Mouse (Mus musculus): Measurements from ENCODE around the gene Ski. TPM values are rescaled to one million over a fixed set of nuclear protein-coding genes. Genes with fewer than 3 reads are reported as not detected.
A peak's percentile ranks its signal among the peaks of the same experiment; 100 is the strongest.

Ski gene
- total and polyA plus RNA-seq, 2 experiments from 2014 or later = 8.4 to 63.1 TPM

DNA sequence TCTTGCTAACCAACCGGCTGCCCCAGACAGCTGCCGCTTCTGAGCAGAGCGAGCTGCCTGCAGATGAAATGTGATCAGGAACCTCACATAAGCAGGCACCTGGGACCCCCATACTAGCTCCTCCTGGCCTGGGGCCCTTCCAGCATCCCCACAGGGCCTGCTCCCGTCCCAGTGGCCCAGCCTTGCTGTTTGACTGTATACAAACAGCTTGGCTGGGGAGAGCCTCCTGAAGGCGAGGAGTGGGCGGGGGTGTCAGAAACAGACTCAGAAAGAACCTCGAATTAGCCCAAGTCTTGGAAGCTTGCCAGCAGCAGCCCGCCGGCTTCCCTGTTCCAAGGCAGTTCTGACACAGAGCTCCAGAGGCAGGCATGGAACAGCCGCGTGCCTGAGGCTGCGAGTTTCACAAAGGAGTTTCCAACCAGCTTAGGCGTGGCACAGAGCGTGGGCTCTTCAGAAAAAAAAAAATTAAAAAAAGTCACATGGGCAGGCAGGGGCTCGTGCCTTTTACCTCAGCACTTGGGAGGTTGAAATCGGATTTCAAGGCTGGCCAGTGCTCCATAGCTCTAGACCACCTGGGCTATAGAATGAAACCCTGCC is 99.8 kb downstream of the Ski start:
- no peak overlapping the region; the same call in 1 of the 2 replicates for H3K4me2 ChIP-seq (ENCODE audit: low read depth, low read length, poor library complexity, severe bottlenecking)
- WGBS = 17% methylated on average over 16 of the region's 16 CpGs
- H3K27ac ChIP-seq (ENCODE audit: low read depth, low read length) = 0 out of 2 replicates have a peak overlapping the region, but pooled peaks have one; percentile 32
- DNase-seq (ENCODE audit: low spot score) (peak; percentile 91), ATAC-seq (ENCODE audit: low FRiP score) (peak; percentile 53; the same call in 1 of the 2 replicates)
- H3K9ac ChIP-seq (replicated peaks; ENCODE audit: low read length, poor library complexity, severe bottlenecking) = no peak overlapping the region
- no peak overlapping the region for H3K4me3 ChIP-seq (ENCODE audit: low read depth, low read length)
- H3K9me3 ChIP-seq (ENCODE audit: low read length) = no peaks in the 10 kb centered on the region
- H3K4me1 ChIP-seq (ENCODE audit: insufficient read depth, low read length) = no peaks in the 10 kb centered on the region
- no peaks in the 10 kb centered on the region for H3K27me3 ChIP-seq (ENCODE audit: insufficient read depth, low read length)
- H3K36me3 ChIP-seq (ENCODE audit: insufficient read depth, low read length) = no peaks in the 10 kb centered on the region
- TF ChIP-seq CTCF (IDR thresholded peaks at IDR 0.05) = no peak

DNA sequence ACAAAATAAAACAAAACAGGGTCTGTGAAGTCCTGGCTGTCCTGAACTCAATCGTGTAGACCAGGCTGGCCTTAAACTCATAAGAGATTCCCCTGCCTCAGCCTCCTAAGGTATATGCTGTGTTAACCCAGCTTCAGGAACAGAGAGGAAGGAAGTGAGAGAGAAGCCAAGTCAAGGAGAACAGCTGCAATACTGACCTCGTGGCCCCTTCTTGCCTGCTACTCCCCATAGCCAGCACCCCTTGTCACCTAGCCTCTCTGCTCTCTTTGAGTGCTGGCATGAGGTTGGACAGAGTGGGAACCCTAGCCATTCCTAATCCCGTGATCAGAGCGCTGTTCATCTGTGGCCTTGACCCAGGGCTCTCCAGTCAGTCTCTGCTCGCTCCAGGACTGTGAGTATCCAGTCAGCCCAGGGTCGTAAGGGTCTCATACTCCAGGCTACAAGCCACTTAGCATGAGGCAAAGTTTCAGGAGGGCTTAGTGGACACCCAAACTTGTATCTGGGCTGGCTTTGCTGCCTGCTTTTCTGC is 100.4 kb downstream of the Ski start:
- TF ChIP-seq CTCF (IDR thresholded peaks at IDR 0.05) = no peak
- Histone ChIP-seq H3K4me1 (ENCODE audit: insufficient read depth, low read length) (no peaks in the 10 kb centered on the region), H3K4me2 (ENCODE audit: low read depth, low read length, poor library complexity, severe bottlenecking) (no peak overlapping the region), H3K27me3 (ENCODE audit: insufficient read depth, low read length) (no peaks in the 10 kb centered on the region), H3K9me3 (ENCODE audit: low read length) (no peaks in the 10 kb centered on the region), H3K9ac (replicated peaks; ENCODE audit: low read length, poor library complexity, severe bottlenecking) (no peak overlapping the region), H3K36me3 (ENCODE audit: insufficient read depth, low read length) (no peaks in the 10 kb centered on the region), H3K4me3 (ENCODE audit: low read depth, low read length) (no peak overlapping the region), H3K27ac (ENCODE audit: low read depth, low read length) (0 out of 2 replicates have a peak overlapping the region, but pooled peaks have one; percentile 32)
- ATAC-seq (ENCODE audit: low FRiP score) (no peak), DNase-seq (ENCODE audit: low spot score) (no peak)
- WGBS = 76% methylated on average over 6 of the region's 6 CpGs

DNA sequence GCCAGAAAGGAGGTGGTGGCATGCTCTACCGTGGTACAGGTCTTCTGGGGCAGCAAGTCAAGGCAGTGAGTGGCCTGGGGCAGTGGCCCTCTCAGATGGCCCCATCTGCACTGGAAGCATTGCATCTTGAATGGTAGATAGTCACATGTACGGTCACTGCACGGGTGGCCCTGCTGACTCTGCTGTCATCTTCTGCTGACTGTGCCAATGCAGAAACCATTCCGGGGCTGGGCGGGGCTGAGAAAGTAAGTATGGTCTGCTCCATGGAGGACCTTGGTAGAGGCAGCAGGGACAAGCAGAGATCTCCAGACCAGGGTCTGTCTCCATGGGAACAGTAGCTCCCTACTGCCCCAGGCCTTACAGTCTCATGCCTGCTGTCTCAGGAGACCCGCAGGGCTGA is 101.2 kb downstream of the Ski start:
- no peaks in the 10 kb centered on the region for H3K36me3 ChIP-seq (ENCODE audit: insufficient read depth, low read length)
- TF ChIP-seq CTCF (IDR thresholded peaks at IDR 0.05) = no peak
- no peak overlapping the region for H3K27ac ChIP-seq (ENCODE audit: low read depth, low read length)
- H3K4me1 ChIP-seq (ENCODE audit: insufficient read depth, low read length) = no peaks in the 10 kb centered on the region
- no peaks in the 10 kb centered on the region for H3K27me3 ChIP-seq (ENCODE audit: insufficient read depth, low read length)
- no peak for DNase-seq (ENCODE audit: low spot score)
- 89% methylated on average over 6 of the region's 6 CpGs for WGBS
- no peaks in the 10 kb centered on the region for H3K9me3 ChIP-seq (ENCODE audit: low read length)
- no peak overlapping the region for H3K9ac ChIP-seq (replicated peaks; ENCODE audit: low read length, poor library complexity, severe bottlenecking)
- H3K4me3 ChIP-seq (ENCODE audit: low read depth, low read length) = no peak overlapping the region
- H3K4me2 ChIP-seq (ENCODE audit: low read depth, low read length, poor library complexity, severe bottlenecking) = no peak overlapping the region
- no peak for ATAC-seq (ENCODE audit: low FRiP score)

DNA sequence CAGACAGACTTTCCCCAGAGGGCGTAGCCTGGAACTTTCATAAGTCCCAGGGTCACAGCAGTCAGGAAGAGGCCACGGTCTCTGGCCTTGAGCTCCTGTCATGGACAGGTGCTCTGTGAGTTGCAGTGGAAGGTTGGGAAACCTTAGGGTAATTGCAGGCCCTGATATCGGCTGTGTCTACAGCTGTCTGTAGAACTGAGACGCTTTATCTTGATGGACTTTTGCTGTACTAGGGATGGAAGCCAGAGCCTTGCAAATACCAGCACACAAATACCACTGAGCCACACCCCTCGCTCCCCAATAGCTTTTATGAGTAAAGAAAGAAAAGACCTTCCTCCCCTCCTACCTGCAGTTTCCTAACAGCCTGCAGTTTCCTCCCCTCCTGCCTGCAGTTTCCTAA is 101.8 kb downstream of the Ski start:
- no peak overlapping the region for H3K9ac ChIP-seq (replicated peaks; ENCODE audit: low read length, poor library complexity, severe bottlenecking)
- WGBS = 87% methylated on average over 5 of the region's 5 CpGs
- H3K36me3 ChIP-seq (ENCODE audit: insufficient read depth, low read length) = no peaks in the 10 kb centered on the region
- DNase-seq (ENCODE audit: low spot score) (no peak), ATAC-seq (ENCODE audit: low FRiP score) (no peak)
- no peak overlapping the region for H3K27ac ChIP-seq (ENCODE audit: low read depth, low read length)
- H3K4me3 ChIP-seq (ENCODE audit: low read depth, low read length) = no peak overlapping the region
- TF ChIP-seq CTCF (IDR thresholded peaks at IDR 0.05) = no peak
- no peaks in the 10 kb centered on the region for H3K4me1 ChIP-seq (ENCODE audit: insufficient read depth, low read length)
- no peaks in the 10 kb centered on the region for H3K9me3 ChIP-seq (ENCODE audit: low read length)
- no peaks in the 10 kb centered on the region for H3K27me3 ChIP-seq (ENCODE audit: insufficient read depth, low read length)
- no peak overlapping the region for H3K4me2 ChIP-seq (ENCODE audit: low read depth, low read length, poor library complexity, severe bottlenecking)

DNA sequence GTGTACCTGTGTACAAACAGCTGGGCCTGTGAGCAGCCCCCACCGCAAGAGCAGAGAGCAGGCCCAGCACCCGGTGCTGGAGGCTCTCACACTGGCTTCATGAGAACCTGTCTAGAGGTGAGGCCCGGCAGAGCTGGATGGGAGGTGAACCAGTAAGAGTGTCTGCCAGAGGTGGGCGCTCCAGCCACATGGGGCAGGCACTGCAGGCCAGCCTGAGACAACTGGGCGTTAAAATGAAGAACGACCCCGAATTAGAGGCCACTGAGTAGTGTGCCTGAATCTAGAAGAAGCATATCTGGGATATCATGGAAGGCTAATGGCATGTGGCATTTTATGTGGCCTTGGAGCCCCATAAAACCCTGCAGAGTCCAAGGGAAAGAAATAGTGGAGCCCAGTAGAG is 102.4 kb downstream of the Ski start:
- WGBS = 85% methylated on average over 7 of the region's 7 CpGs
- H3K27me3 ChIP-seq (ENCODE audit: insufficient read depth, low read length) = no peaks in the 10 kb centered on the region
- no peaks in the 10 kb centered on the region for H3K9me3 ChIP-seq (ENCODE audit: low read length)
- H3K4me3 ChIP-seq (ENCODE audit: low read depth, low read length) = no peak overlapping the region
- no peaks in the 10 kb centered on the region for H3K36me3 ChIP-seq (ENCODE audit: insufficient read depth, low read length)
- no peaks in the 10 kb centered on the region for H3K4me1 ChIP-seq (ENCODE audit: insufficient read depth, low read length)
- ATAC-seq (ENCODE audit: low FRiP score) (no peak), DNase-seq (ENCODE audit: low spot score) (no peak)
- TF ChIP-seq CTCF (IDR thresholded peaks at IDR 0.05) = no peak
- H3K9ac ChIP-seq (replicated peaks; ENCODE audit: low read length, poor library complexity, severe bottlenecking) = no peak overlapping the region
- no peak overlapping the region for H3K27ac ChIP-seq (ENCODE audit: low read depth, low read length)
- H3K4me2 ChIP-seq (ENCODE audit: low read depth, low read length, poor library complexity, severe bottlenecking) = no peak overlapping the region

DNA sequence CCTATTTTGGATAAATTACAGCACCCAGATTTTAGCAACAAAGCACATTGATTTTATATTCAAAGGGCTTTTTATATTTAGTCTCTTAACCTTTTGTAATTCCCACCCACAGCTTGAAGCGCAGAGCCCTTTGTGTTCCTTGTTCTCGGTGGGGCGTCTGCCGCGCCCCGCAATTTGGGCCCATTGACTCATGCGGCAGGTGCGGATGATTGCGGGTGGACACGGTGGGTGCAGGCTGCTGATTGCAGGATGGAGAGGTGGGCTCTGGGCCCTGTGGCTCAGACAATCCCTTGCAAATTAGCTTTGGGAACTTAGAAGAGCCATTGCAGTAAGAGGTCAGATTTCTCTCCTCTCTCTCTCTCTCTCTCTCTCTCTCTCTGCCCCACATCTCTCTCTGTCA is 104.1 kb downstream of the Ski start:
- WGBS = 47% methylated on average over 10 of the region's 10 CpGs
- H3K4me1 ChIP-seq (ENCODE audit: insufficient read depth, low read length) = no peaks in the 10 kb centered on the region
- no peaks in the 10 kb centered on the region for H3K27me3 ChIP-seq (ENCODE audit: insufficient read depth, low read length)
- no peak for TF ChIP-seq CTCF (IDR thresholded peaks at IDR 0.05)
- H3K4me3 ChIP-seq (ENCODE audit: low read depth, low read length) = no peak overlapping the region
- H3K4me2 ChIP-seq (ENCODE audit: low read depth, low read length, poor library complexity, severe bottlenecking) = no peak overlapping the region
- no peak for DNase-seq (ENCODE audit: low spot score)
- no peaks in the 10 kb centered on the region for H3K9me3 ChIP-seq (ENCODE audit: low read length)
- ATAC-seq (ENCODE audit: low FRiP score) = no peak
- no peak overlapping the region for H3K27ac ChIP-seq (ENCODE audit: low read depth, low read length)
- H3K9ac ChIP-seq (replicated peaks; ENCODE audit: low read length, poor library complexity, severe bottlenecking) = no peak overlapping the region
- no peaks in the 10 kb centered on the region for H3K36me3 ChIP-seq (ENCODE audit: insufficient read depth, low read length)

Measured in midbrain, postnatal 0 days (tissue).